21 mouse cellular contexts compared by ENCODE assay signal in genomic region chr12:32770766-32771165, GRCm38 (mm10).
"Had no signal": no experiment of that assay in that cellular context is flagged by ENCODE, and none has a peak within 500 bp of the region (broad histone marks: within the 10 kb centered on the region; RNA-seq: fewer than 3 reads in every experiment).

No protein-coding gene starts in this region.

- H3K4me2 ChIP-seq: lung, embryonic 15.5 days; midbrain, embryonic 12.5 days; neural tube, embryonic 13.5 days; neural tube, embryonic 15.5 days had no signal

- ATAC-seq: lung, postnatal 0 days; midbrain, embryonic 16.5 days had no signal

- H3K27me3 ChIP-seq: lung, embryonic 15.5 days; midbrain, embryonic 12.5 days; neural tube, embryonic 13.5 days; neural tube, embryonic 15.5 days had no signal

- H3K9ac ChIP-seq: lung, embryonic 15.5 days; midbrain, embryonic 12.5 days; neural tube, embryonic 13.5 days; neural tube, embryonic 15.5 days had no signal

- DNase-seq: lung, adult 2 months; lung, postnatal 14 days; lung, postnatal 36 days; midbrain, embryonic 14.5 days; retina, postnatal 1 day; right cerebral cortex, adult 18-20 months; right cerebral cortex, postnatal 25 days; right cerebral cortex, postnatal 4 days; spleen, adult 18-20 months; thymus, adult 18-20 months; thymus, postnatal 14 days; thymus, postnatal 36 days had no signal

- H3K9me3 ChIP-seq: lung, embryonic 15.5 days; midbrain, embryonic 10.5 days; midbrain, embryonic 12.5 days; neural tube, embryonic 13.5 days; neural tube, embryonic 15.5 days had no signal

- H3K27ac ChIP-seq: lung, embryonic 15.5 days; macrophage; midbrain, embryonic 10.5 days; midbrain, embryonic 12.5 days; neural tube, embryonic 13.5 days; neural tube, embryonic 15.5 days had no signal

- H3K4me3 ChIP-seq: lung, embryonic 15.5 days; midbrain, embryonic 10.5 days; midbrain, embryonic 12.5 days; myocyte; neural tube, embryonic 13.5 days; neural tube, embryonic 15.5 days had no signal

- H3K4me1 ChIP-seq: midbrain, embryonic 10.5 days; midbrain, embryonic 12.5 days; neural tube, embryonic 13.5 days; neural tube, embryonic 15.5 days had no signal

- H3K36me3 ChIP-seq: lung, embryonic 15.5 days; midbrain, embryonic 10.5 days; midbrain, embryonic 12.5 days; neural tube, embryonic 13.5 days; neural tube, embryonic 15.5 days had no signal
